Mouse (Mus musculus) adrenal gland, adult 8-10 months (tissue): ENCODE results near the gene Kpnb1. TPM values are rescaled to one million over a fixed set of nuclear protein-coding genes. Genes with fewer than 3 reads are reported as not detected.
"Not testable (repeated sequence)": the region's sequence is repeated elsewhere in the genome, so short reads cannot be mapped to it uniquely, and the experiment has no call there.

Source experiments
- DNase-seq: peaks from one replicate; pipeline ENCODE4 v3.0.0; 2022
- total RNA-seq, 4 experiments: library from RNA; stranded (reverse); gene quantifications; 2 replicates each; pipeline ENCODE4 v1.2.4; 2022

The Kpnb1 gene
- 100 to 1,000 TPM; 115 to 133 (median 124) TPM for total RNA-seq

GRCm38 (mm10) chr11:97187764-97188642, at the start of gene Kpnb1:
Gene Kpnb1 (minus strand): TSS chr11:97187881.
- peak; percentile 98 for DNase-seq

GRCm38 (mm10) chr11:97232436-97232835, 44.8 kb upstream of the Kpnb1 start:
- no peak for DNase-seq

GRCm38 (mm10) chr11:97229396-97229795, 41.7 kb upstream of the Kpnb1 start:
- DNase-seq, result no peak

- DNase-seq, result no peak
These were observed 41.3 kb upstream of the Kpnb1 start for GRCm38 (mm10) chr11:97228985-97229384.

GRCm38 (mm10) chr11:97226131-97226530, 38.5 kb upstream of the Kpnb1 start:
- DNase-seq, result no peak

GRCm38 (mm10) chr11:97223485-97223884, 35.8 kb upstream of the Kpnb1 start:
- no peak for DNase-seq

GRCm38 (mm10) chr11:97221611-97222010, 33.9 kb upstream of the Kpnb1 start:
- DNase-seq, result no peak

- DNase-seq, result no peak
These were observed 32.5 kb upstream of the Kpnb1 start for GRCm38 (mm10) chr11:97220211-97220610.

- no peak for DNase-seq
These were observed 26.7 kb upstream of the Kpnb1 start for GRCm38 (mm10) chr11:97214411-97214810.

GRCm38 (mm10) chr11:97210728-97211400, 23.2 kb upstream of the Kpnb1 start:
- no peak for DNase-seq

- no peak for DNase-seq
These were observed 19.3 kb upstream of the Kpnb1 start for GRCm38 (mm10) chr11:97207011-97207422.

- DNase-seq, result no peak
These were observed 11.8 kb upstream of the Kpnb1 start for GRCm38 (mm10) chr11:97199519-97199918.

GRCm38 (mm10) chr11:97198601-97199000, 10.9 kb upstream of the Kpnb1 start:
- DNase-seq, result peak; percentile 23

- no peak for DNase-seq
These were observed 9.3 kb upstream of the Kpnb1 start for GRCm38 (mm10) chr11:97197021-97197420.

GRCm38 (mm10) chr11:97196541-97196940, 8.9 kb upstream of the Kpnb1 start:
- DNase-seq, result no peak

GRCm38 (mm10) chr11:97192621-97192951, 4.9 kb upstream of the Kpnb1 start:
- DNase-seq, result no peak

- no peak for DNase-seq
These were observed 4.4 kb upstream of the Kpnb1 start for GRCm38 (mm10) chr11:97191915-97192620.

GRCm38 (mm10) chr11:97190992-97191391, 3.3 kb upstream of the Kpnb1 start:
- no peak for DNase-seq

- DNase-seq, result not testable (repeated sequence)
These were observed 2.0 kb upstream of the Kpnb1 start for GRCm38 (mm10) chr11:97189645-97190044.

- no peak for DNase-seq
These were observed 1.6 kb upstream of the Kpnb1 start for GRCm38 (mm10) chr11:97189231-97189630.

- DNase-seq, result no peak
These were observed 918 bp upstream of the Kpnb1 start for GRCm38 (mm10) chr11:97188643-97188955.

- peak; percentile 97 for DNase-seq
These were observed 526 bp downstream of the Kpnb1 start for GRCm38 (mm10) chr11:97186947-97187763.
